Mouse (Mus musculus) CH12.LX (cell line): Measurements from ENCODE around the gene P4ha3. TPM values are rescaled to one million over a fixed set of nuclear protein-coding genes. Genes with fewer than 3 reads are reported as not detected.

ENCODE experiments used
- DNase-seq: peaks from one replicate; pipeline ENCODE4 v3.0.0-alpha.2; 2013; ENCODE audit errors: extremely low read depth
- H3K27ac ChIP-seq: 2 replicates; pipeline ENCODE4 v1.5.1; 2012; ENCODE audit warnings: low read depth, mild to moderate bottlenecking, control low read depth, moderate library complexity; ENCODE audit not compliant: insufficient read depth
- H3K27me3 ChIP-seq: replicated peaks from 2 replicates; pipeline ENCODE3; 2012; ENCODE audit warnings: inconsistent platforms
- H3K36me3 ChIP-seq, 2 experiments: replicated peaks in 1 of 2; 2 replicates each; pipeline versions ENCODE3 to v1.6.1; 2012; ENCODE audit warnings: inconsistent platforms in 1 of 2, low read length in 1 of 2, mild to moderate bottlenecking in 1 of 2, mixed read lengths in 1 of 2, moderate library complexity in 1 of 2; ENCODE audit not compliant: control insufficient read depth in 1 of 2, insufficient read depth in 1 of 2
- H3K4me1 ChIP-seq, 2 experiments: 2 replicates each; pipeline ENCODE4 v1.6.1; 2012; ENCODE audit warnings: inconsistent platforms in 1 of 2, moderate library complexity in 1 of 2; ENCODE audit not compliant: insufficient read depth in 2 of 2, control insufficient read depth in 1 of 2
- H3K4me2 ChIP-seq: 2 replicates; pipeline ENCODE4 v1.6.1; 2012; ENCODE audit warnings: low read depth, mild to moderate bottlenecking, control low read depth; ENCODE audit not compliant: poor library complexity, insufficient read depth, severe bottlenecking
- H3K4me3 ChIP-seq, 3 experiments: fragments of 150-350 bp in 1 of 3; sonication (generic) in 1 of 3; replicated peaks in 1 of 3; 2 replicates each; pipeline versions ENCODE3 to v1.5.1; 2011 to 2012; ENCODE audit warnings: low read depth in 2 of 3, low read length in 2 of 3, mild to moderate bottlenecking in 2 of 3, moderate library complexity in 2 of 3, control low read depth in 1 of 3, improper control_type of control experiment in 1 of 3, inconsistent platforms in 1 of 3, mixed read lengths in 1 of 3; ENCODE audit not compliant: poor library complexity in 1 of 3
- H3K79me2 ChIP-seq: replicated peaks from 2 replicates; pipeline ENCODE4 v1.6.1; 2012; ENCODE audit warnings: mild to moderate bottlenecking, moderate library complexity; ENCODE audit not compliant: control insufficient read depth, poor library complexity, insufficient read depth, severe bottlenecking; ENCODE audit errors: extremely low read depth
- H3K9ac ChIP-seq: 2 replicates; pipeline ENCODE4 v1.6.1; 2012; ENCODE audit warnings: low read depth, mild to moderate bottlenecking, control low read depth, moderate library complexity; ENCODE audit not compliant: insufficient read depth
- H3K9me3 ChIP-seq: replicated peaks from 2 replicates; pipeline ENCODE3; 2012; ENCODE audit warnings: low read length, inconsistent platforms, mixed read lengths
- BHLHE40 ChIP-seq: IDR thresholded peaks from 2 replicates; pipeline ENCODE4 v1.6.1; 2011; ENCODE audit warnings: mild to moderate bottlenecking, low read depth, low read length, improper control_type of control experiment
- CTCF ChIP-seq, 2 experiments: IDR thresholded peaks in 1 of 2; conservative IDR thresholded peaks in 1 of 2; 2 replicates each; pipeline ENCODE4 v1.5.1; 2011 to 2012; ENCODE audit warnings: low read depth in 2 of 2, low read length in 2 of 2, improper control_type of control experiment in 1 of 2, inconsistent platforms in 1 of 2, mild to moderate bottlenecking in 1 of 2, moderate library complexity in 1 of 2
- E2F4 ChIP-seq: IDR thresholded peaks from 2 replicates; pipeline ENCODE4 v1.6.1; 2011; ENCODE audit warnings: low read depth, low read length, improper control_type of control experiment; ENCODE audit not compliant: insufficient replicate concordance
- EP300 ChIP-seq: IDR thresholded peaks from 2 replicates; pipeline ENCODE4 v1.6.1; 2011; ENCODE audit warnings: low read length, improper control_type of control experiment
- ETS1 ChIP-seq: conservative IDR thresholded peaks from 2 replicates; pipeline ENCODE4 v1.6.1; 2012; ENCODE audit warnings: low read depth, mild to moderate bottlenecking, inconsistent platforms, low read length, improper control_type of control experiment, moderate library complexity
- GABPA ChIP-seq: IDR thresholded peaks from 2 replicates; pipeline ENCODE4 v1.6.1; 2012; ENCODE audit warnings: low read depth, low read length, improper control_type of control experiment, inconsistent platforms; ENCODE audit not compliant: insufficient replicate concordance
- IRF4 ChIP-seq: IDR thresholded peaks from 2 replicates; pipeline ENCODE4 v1.6.1; 2014; ENCODE audit warnings: low read depth, mild to moderate bottlenecking, inconsistent platforms, low read length, improper control_type of control experiment
- JUND ChIP-seq: conservative IDR thresholded peaks from 2 replicates; pipeline ENCODE4 v1.6.1; 2011; ENCODE audit warnings: low read depth, low read length, improper control_type of control experiment
- KAT2A ChIP-seq: IDR thresholded peaks from 2 replicates; pipeline ENCODE4 v1.6.1; 2012; ENCODE audit warnings: low read length, improper control_type of control experiment, inconsistent platforms; ENCODE audit not compliant: insufficient replicate concordance
- MAFK ChIP-seq: IDR thresholded peaks from 2 replicates; pipeline ENCODE4 v1.6.1; 2011; ENCODE audit warnings: low read length, improper control_type of control experiment; ENCODE audit not compliant: insufficient replicate concordance
- MYC ChIP-seq: IDR thresholded peaks from 2 replicates; pipeline ENCODE4 v1.6.1; 2011; ENCODE audit warnings: low read depth, mild to moderate bottlenecking, improper control_type of control experiment, low read length
- NELFE ChIP-seq: IDR thresholded peaks from 2 replicates; pipeline ENCODE4 v1.6.1; 2011; ENCODE audit warnings: low read depth, low read length, improper control_type of control experiment
- PAX5 ChIP-seq: IDR thresholded peaks from 2 replicates; pipeline ENCODE4 v1.6.1; 2012; ENCODE audit warnings: low read length, inconsistent platforms, mixed read lengths
- POLR2AphosphoS2 ChIP-seq: IDR thresholded peaks from 2 replicates; pipeline ENCODE4 v1.6.1; 2011; ENCODE audit warnings: low read depth, low read length, improper control_type of control experiment
- RCOR1 ChIP-seq: conservative IDR thresholded peaks from 2 replicates; pipeline ENCODE4 v1.6.1; 2012; ENCODE audit warnings: low read depth, mild to moderate bottlenecking, inconsistent platforms, low read length, improper control_type of control experiment
- SIN3A ChIP-seq: IDR thresholded peaks from 2 replicates; pipeline ENCODE4 v1.6.1; 2012; ENCODE audit warnings: low read length, improper control_type of control experiment, inconsistent platforms
- ZC3H11A ChIP-seq: IDR thresholded peaks from 2 replicates; pipeline ENCODE4 v1.6.1; 2012; ENCODE audit warnings: low read depth, mild to moderate bottlenecking, inconsistent platforms, low read length, improper control_type of control experiment
- ZKSCAN1 ChIP-seq: IDR thresholded peaks from 2 replicates; pipeline ENCODE4 v1.6.1; 2012; ENCODE audit warnings: low read depth, inconsistent platforms, low read length, improper control_type of control experiment, borderline replicate concordance
- dilution Hi-C: fragments of 300-500 bp; cut with MboI; formaldehyde crosslinking; loops from 2 replicates; pipeline ENCODE4 v1.14.3; 2020; ENCODE audit warnings: low sequenced_read_pairs; ENCODE audit not compliant: extremely low pct_unique_long_range_greater_than_20kb, extremely low pct_ligation_motif_present
- in situ Hi-C: fragments of 300-500 bp; cut with MboI; formaldehyde crosslinking; loops from 3 replicates; pipeline ENCODE4 v1.14.3; 2019; ENCODE audit warnings: low sequenced_read_pairs, low pct_ligation_motif_present, low pct_unique_long_range_greater_than_20kb, mixed read lengths
- polyA plus RNA-seq: library from polyadenylated mRNA; unstranded; fragments of >175 nt; gene quantifications from 2 replicates; pipeline ENCODE4 v1.2.1, GENCODE M21; 2012; ENCODE audit warnings: low read depth; ENCODE audit not compliant: insufficient read length
- total RNA-seq, 2 experiments: library from RNA; depleted of rRNA; stranded (reverse); fragments of 300-350 nt in 1 of 2; fragments of >200 nt in 1 of 2; gene quantifications; 2 replicates each; pipeline ENCODE4 v1.2.3; 2012 to 2014

Gene P4ha3
- total and polyA plus RNA-seq, 3 experiments = not detected

- H3K27me3 ChIP-seq = no peaks in the 10 kb centered on the region
- no peak overlapping the region for H3K27ac ChIP-seq
- peaks cover 58 to 87% of the 10 kb centered on the region in 2 experiments for H3K36me3 ChIP-seq
- no peaks in the 10 kb centered on the region for H3K79me2 ChIP-seq
- no peak overlapping the region for H3K4me2 ChIP-seq
- no peaks in the 10 kb centered on the region for H3K9me3 ChIP-seq
- no peak for DNase-seq
- H3K4me3 ChIP-seq = no peak overlapping the region
- H3K4me1 ChIP-seq = no peaks in the 10 kb centered on the region
- TF ChIP-seq EP300 = no peak
- no peak for TF ChIP-seq IRF4
- TF ChIP-seq MYC = no peak
- TF ChIP-seq E2F4 = no peak
- TF ChIP-seq POLR2AphosphoS2 = no peak
- TF ChIP-seq JUND = no peak
- no peak for TF ChIP-seq MAFK
- TF ChIP-seq, all 38 proteins: peak for 0
- in situ Hi-C loops (no loop called here), dilution Hi-C loops (no loop called here)
- no peak overlapping the region for H3K9ac ChIP-seq
Observed at GRCm38 (mm10) chr7:100335921-100336320, 50.6 kb downstream of the P4ha3 start.

- no peak for TF ChIP-seq ZKSCAN1
- no peak for TF ChIP-seq KAT2A
- no peak for TF ChIP-seq GABPA
- TF ChIP-seq RCOR1 = no peak
- TF ChIP-seq ZC3H11A = no peak
- no peak for TF ChIP-seq NELFE
- TF ChIP-seq E2F4 = no peak
- TF ChIP-seq PAX5 = no peak
- TF ChIP-seq CTCF (conservative IDR thresholded peaks at IDR 0.05 in 1 of 2, IDR thresholded peaks at IDR 0.05 in 1 of 2; ENCODE audit: low read depth in 2 of 2, low read length in 2 of 2) = no peak
- no peak for TF ChIP-seq MYC
- no peak for TF ChIP-seq BHLHE40
- TF ChIP-seq SIN3A = no peak
- TF ChIP-seq ETS1 = no peak
- DNase-seq = no peak
- Histone ChIP-seq H3K27me3 (no peaks in the 10 kb centered on the region), H3K9ac (no peak overlapping the region), H3K4me2 (no peak overlapping the region), H3K4me3 (no peak overlapping the region), H3K79me2 (no peaks in the 10 kb centered on the region), H3K36me3 (peaks cover 0 to 27% of the 10 kb centered on the region in 2 experiments), H3K27ac (no peak overlapping the region), H3K4me1 (no peaks in the 10 kb centered on the region), H3K9me3 (no peaks in the 10 kb centered on the region)
- dilution Hi-C loops = no loop called here
- in situ Hi-C loops = no loop called here
Observed at GRCm38 (mm10) chr7:100354984-100355383, 69.7 kb downstream of the P4ha3 start.
